Mouse (Mus musculus) left cerebral cortex, postnatal 36 days (tissue): ENCODE measurements around the gene Akt2. TPM values are rescaled to one million over a fixed set of nuclear protein-coding genes. Genes with fewer than 3 reads are reported as not detected.

Source experiments
- DNase-seq, 2 experiments: peaks; one replicate each; pipeline ENCODE4 v3.0.0; 2021 to 2022; ENCODE audit warnings: low spot score in 2 of 2, mixed read lengths in 1 of 2
- intact Hi-C: fragments of 180-260 bp; cut with DNase I; formaldehyde crosslinking; loops from one replicate; pipeline ENCODE4 v1.15.1; 2025
- total RNA-seq, 2 experiments: library from RNA; stranded (reverse); gene quantifications; 2 replicates each; pipeline ENCODE4 v1.2.3; 2021

The Akt2 gene
- total RNA-seq, result 100 to 1,000 TPM; 113 to 124 TPM

- DNase-seq, result peak; percentile 92 to 94
- intact Hi-C loops, result loop anchor here (1.0 to 2.0 kb wide), 2 partner anchors 62 to 93 kb away; partner anchors contain the start of gene Ttc9b
Observed at GRCm38 (mm10) chr7:27591266-27592216, at the start of gene Akt2. Gene Akt2, plus strand, starts transcription at chr7:27591552.

GRCm38 (mm10) chr7:27541922-27542321 is 49.4 kb upstream of the Akt2 start:
- no peak for DNase-seq
- intact Hi-C loops, result loop anchor here (5.0 kb wide), 1 partner anchor 95 kb away; the partner anchor contains the start of genes Blvrb and Sptbn4

- peak; percentile 90 to 93 for DNase-seq
- intact Hi-C loops, result loop anchor here (5.0 kb wide), 1 partner anchor 95 kb away; the partner anchor contains the start of genes Blvrb and Sptbn4
Observed at GRCm38 (mm10) chr7:27542392-27543033, 48.8 kb upstream of the Akt2 start.

GRCm38 (mm10) chr7:27543065-27543464 is 48.3 kb upstream of the Akt2 start:
- intact Hi-C loops, result loop anchor here (5.0 kb wide), 1 partner anchor 96 kb away; the partner anchor contains the start of genes Blvrb and Sptbn4
- no peak for DNase-seq

GRCm38 (mm10) chr7:27543851-27544250 is 47.5 kb upstream of the Akt2 start:
- intact Hi-C loops, result loop anchor here (5.0 kb wide), 1 partner anchor 97 kb away; the partner anchor contains the start of genes Blvrb and Sptbn4
- DNase-seq, result no peak

- intact Hi-C loops, result loop anchor here (5.0 kb wide), 1 partner anchor 98 kb away; the partner anchor contains the start of genes Blvrb and Sptbn4
- DNase-seq, result no peak
Observed at GRCm38 (mm10) chr7:27544675-27545370, 46.5 kb upstream of the Akt2 start.

GRCm38 (mm10) chr7:27549597-27549996 is 41.8 kb upstream of the Akt2 start:
- intact Hi-C loops, result no loop called here
- DNase-seq, result no peak

GRCm38 (mm10) chr7:27552070-27552469 is 39.3 kb upstream of the Akt2 start:
- no peak for DNase-seq
- intact Hi-C loops, result no loop called here

GRCm38 (mm10) chr7:27552931-27553513 is 38.3 kb upstream of the Akt2 start, which contains the start of the genes Pld3 and 2310022A10Rik:
Gene Pld3, minus strand, starts transcription at chr7:27553218.
Gene 2310022A10Rik, plus strand, starts transcription at chr7:27553233.
- DNase-seq, result peak; percentile 97 to 98
- intact Hi-C loops, result no loop called here

- intact Hi-C loops, result no loop called here
- no peak for DNase-seq
Observed at GRCm38 (mm10) chr7:27560291-27560887, 31.0 kb upstream of the Akt2 start.

GRCm38 (mm10) chr7:27560978-27561377 is 30.4 kb upstream of the Akt2 start:
- no peak for DNase-seq
- intact Hi-C loops, result no loop called here

- no peak for DNase-seq
- intact Hi-C loops, result no loop called here
Observed at GRCm38 (mm10) chr7:27569580-27570224, 21.6 kb upstream of the Akt2 start.

GRCm38 (mm10) chr7:27572133-27572532 is 19.2 kb upstream of the Akt2 start:
- no peak for DNase-seq
- intact Hi-C loops, result no loop called here

- intact Hi-C loops, result no loop called here
- DNase-seq, result no peak
Observed at GRCm38 (mm10) chr7:27574124-27574880, 17.1 kb upstream of the Akt2 start.

- peak in 1 of 2 experiments; percentile 39 for DNase-seq
- intact Hi-C loops, result loop anchor here (5.0 kb wide), 1 partner anchor 75 kb away; the partner anchor contains the start of gene Ttc9b
Observed at GRCm38 (mm10) chr7:27576914-27577313, 14.4 kb upstream of the Akt2 start.

- no peak for DNase-seq
- intact Hi-C loops, result loop anchor here (5.0 kb wide), 1 partner anchor 75 kb away; the partner anchor contains the start of gene Ttc9b
Observed at GRCm38 (mm10) chr7:27577589-27577988, 13.8 kb upstream of the Akt2 start.

- intact Hi-C loops, result loop anchor here (5.0 kb wide), 1 partner anchor 74 kb away; the partner anchor contains the start of gene Ttc9b
- DNase-seq, result no peak
Observed at GRCm38 (mm10) chr7:27578465-27578864, 12.9 kb upstream of the Akt2 start.
